Mouse (Mus musculus) T-helper 2 cell (primary cell): Measurements from ENCODE around the gene Gm9507.
"Not testable (repeated sequence)": the region's sequence is repeated elsewhere in the genome, so short reads cannot be mapped to it uniquely, and the experiment has no call there.

ENCODE experiments used
- in situ Hi-C: fragments of 300-600 bp; cut with MboI, MseI; formaldehyde crosslinking; loops from one replicate; pipeline ENCODE4 v1.15.1; 2025; ENCODE audit warnings: high pct_unique_total_duplicates

Gene Gm9507

DNA sequence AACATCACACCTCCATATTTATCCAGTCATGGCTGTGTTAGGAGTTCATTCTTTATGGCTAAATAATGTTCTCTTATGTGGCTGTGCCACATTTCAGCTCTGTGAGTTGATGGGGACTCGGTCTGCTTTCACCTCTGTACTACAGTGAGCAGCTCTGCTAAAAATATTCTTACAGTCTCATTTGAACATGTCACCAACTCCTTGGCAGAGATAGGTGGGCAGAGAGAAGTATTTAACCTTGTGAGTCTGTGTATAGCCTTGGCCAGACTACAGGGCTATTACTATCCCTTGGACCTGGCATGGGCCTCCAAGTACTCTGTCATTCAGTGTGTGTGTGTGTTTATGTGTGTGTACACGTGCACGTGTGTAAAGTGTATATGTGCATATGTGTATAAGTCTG is 39.5 kb downstream of the Gm9507 start:
- in situ Hi-C loops: not testable (repeated sequence)

DNA sequence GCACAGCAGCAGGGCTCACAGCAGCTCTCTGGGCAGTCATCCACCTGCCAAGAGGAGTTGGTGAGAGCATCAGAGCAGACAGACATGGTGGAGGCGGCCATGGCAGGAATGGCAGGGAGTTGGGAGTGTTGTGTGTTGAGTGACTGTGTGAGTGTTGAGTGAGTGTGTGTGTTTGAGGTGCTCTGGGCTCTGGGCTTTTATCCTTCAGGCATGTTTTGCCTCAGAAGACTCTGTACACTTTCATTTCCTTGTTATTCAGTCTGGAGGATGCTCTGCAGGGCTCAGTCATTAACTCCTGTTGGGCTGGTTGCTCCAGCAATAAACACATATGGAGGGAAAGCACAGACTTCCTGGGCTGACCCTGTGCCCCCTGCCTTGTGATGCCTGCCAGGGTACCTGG is 40.4 kb downstream of the Gm9507 start, which contains the start of gene Gm3238:
Gm3238 (minus strand) TSS at position 101 of the 400 bp plus-strand sequence.
- in situ Hi-C loops: not testable (repeated sequence)

DNA sequence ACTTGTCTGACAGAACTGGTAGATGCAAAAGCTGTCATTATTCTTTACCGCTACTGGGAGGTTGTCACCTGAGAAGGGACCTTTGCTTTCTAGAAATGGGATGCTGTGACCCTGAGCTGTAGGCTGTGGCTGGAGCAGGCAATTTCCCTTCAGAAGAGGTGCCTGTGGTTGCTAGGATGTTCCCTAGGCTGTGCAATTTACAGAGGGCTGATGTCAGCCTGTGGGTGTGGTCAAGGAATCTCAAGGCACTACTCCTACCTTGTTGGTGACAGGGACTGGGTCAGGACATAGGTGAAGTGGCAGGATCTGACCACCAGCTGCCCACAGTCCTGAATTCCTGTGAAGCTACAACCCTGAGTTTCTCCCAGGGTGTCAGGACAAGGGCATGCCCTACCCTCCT is 41.9 kb downstream of the Gm9507 start:
- in situ Hi-C loops: no loop called here
